Mouse (Mus musculus) liver, embryonic 11.5 days (tissue): ENCODE results near the gene Cbln3. TPM values are rescaled to one million over a fixed set of nuclear protein-coding genes. Genes with fewer than 3 reads are reported as not detected.

Experiments
- ATAC-seq: fragments of 200-750 bp; cut with Nextera tagmentation; replicated peaks from 2 replicates; pipeline ENCODE4 v1.8.0; 2017; ENCODE audit warnings: moderate number of reproducible peaks, mild to moderate bottlenecking, moderate TSS enrichment, moderate library complexity; ENCODE audit not compliant: low FRiP score
- DNase-seq: peaks from one replicate; pipeline ENCODE4 v3.0.0-alpha.2; 2017; ENCODE audit warnings: low spot score
- H3K27ac ChIP-seq: fragments of 300-500 bp; sonication (generic); 2 replicates; pipeline ENCODE4 v1.5.1; 2014; ENCODE audit warnings: mild to moderate bottlenecking, low read depth, low read length, control low read depth
- H3K27me3 ChIP-seq: fragments of 300-500 bp; sonication (generic); replicated peaks from 2 replicates; pipeline ENCODE4 v1.6.1; 2014; ENCODE audit warnings: low read length, mixed read lengths; ENCODE audit not compliant: control insufficient read depth, insufficient read depth
- H3K36me3 ChIP-seq: fragments of 300-500 bp; sonication (generic); 2 replicates; pipeline ENCODE4 v1.6.1; 2014; ENCODE audit warnings: mild to moderate bottlenecking, low read length, moderate library complexity, mixed read lengths; ENCODE audit not compliant: control insufficient read depth, insufficient read depth
- H3K4me1 ChIP-seq: fragments of 300-500 bp; sonication (generic); replicated peaks from 2 replicates; pipeline ENCODE4 v1.6.1; 2014; ENCODE audit warnings: low read length, mixed read lengths; ENCODE audit not compliant: control insufficient read depth, insufficient read depth
- H3K4me2 ChIP-seq: fragments of 300-500 bp; sonication (generic); 2 replicates; pipeline ENCODE4 v1.6.1; 2014; ENCODE audit warnings: mild to moderate bottlenecking, control low read depth, moderate library complexity
- H3K4me3 ChIP-seq: fragments of 300-500 bp; sonication (generic); 2 replicates; pipeline ENCODE4 v1.5.1; 2014; ENCODE audit warnings: low read depth, low read length, control low read depth
- H3K9ac ChIP-seq: fragments of 300-500 bp; sonication (generic); 2 replicates; pipeline ENCODE4 v1.6.1; 2014; ENCODE audit warnings: low read depth, low read length, control low read depth
- H3K9me3 ChIP-seq: fragments of 300-500 bp; sonication (generic); 2 replicates; pipeline ENCODE4 v1.6.1; 2016; ENCODE audit warnings: low read length, inconsistent platforms, mixed read lengths; ENCODE audit not compliant: control insufficient read depth
- WGBS: fragments of 180-500 bp; shearing (Covaris S2); extraction: QIAGEN DNeasy Blood & Tissue Kit; methylation state at CpG from one replicate; pipeline ENCODE4 v1.1.7; 2014; 5-methylcytosine and 5-hydroxymethylcytosine counted together
- polyA plus RNA-seq: library from polyadenylated mRNA; unstranded; fragments of >200 nt; fragmentation: Nextera tagmentation; extraction: Ambion mirVana; gene quantifications from 2 replicates; pipeline ENCODE4 v1.2.1, GENCODE M21; 2014

Cbln3 gene
- polyA plus RNA-seq, 1 experiment from 2014 or later, result 0.47 TPM

GRCm38 (mm10) chr14:55857588-55857987, 26.6 kb downstream of the Cbln3 start:
- no peak for ATAC-seq
- H3K9me3 ChIP-seq, result no peaks in the 10 kb centered on the region
- no peak overlapping the region for H3K4me3 ChIP-seq
- H3K4me1 ChIP-seq, result peaks cover 55% of the 10 kb centered on the region
- H3K27me3 ChIP-seq, result no peaks in the 10 kb centered on the region
- WGBS, result 49% methylated on average over 4 of the region's 4 CpGs
- DNase-seq, result no peak
- H3K36me3 ChIP-seq, result no peaks in the 10 kb centered on the region
- H3K4me2 ChIP-seq, result peak overlapping the region; percentile 31
- no peak overlapping the region for H3K9ac ChIP-seq
- no peak overlapping the region for H3K27ac ChIP-seq

DNA sequence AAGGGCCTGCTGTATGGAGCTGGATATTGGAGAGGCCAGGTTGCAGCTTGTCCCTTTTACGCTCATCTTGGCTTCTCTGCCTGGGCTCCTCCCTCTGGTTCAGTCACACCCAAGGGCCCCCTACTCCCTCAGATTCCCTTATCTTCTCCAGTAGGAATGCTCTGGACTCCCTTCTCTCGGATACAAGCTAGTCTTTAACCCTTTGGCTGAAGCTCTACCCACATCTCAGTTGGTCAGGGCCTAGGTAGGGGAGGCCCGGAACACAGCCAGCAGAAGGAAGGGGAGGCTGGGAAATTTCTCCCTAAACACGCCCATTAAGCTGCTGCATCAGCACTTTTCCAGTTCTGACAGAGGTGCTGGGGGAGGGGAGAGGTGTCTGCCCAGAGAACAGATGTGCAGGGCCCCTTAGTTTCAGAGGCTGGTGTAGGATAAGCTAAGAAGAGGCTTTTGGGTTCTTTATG, 29.1 kb downstream of the Cbln3 start:
- peaks cover 47% of the 10 kb centered on the region for H3K4me1 ChIP-seq
- no peaks in the 10 kb centered on the region for H3K36me3 ChIP-seq
- peak overlapping the region; percentile 74 for H3K9ac ChIP-seq
- peak overlapping the region; percentile 63 for H3K4me3 ChIP-seq
- H3K27me3 ChIP-seq, result no peaks in the 10 kb centered on the region; the same call in 1 of the 2 replicates
- H3K9me3 ChIP-seq, result no peaks in the 10 kb centered on the region
- WGBS, result 7% methylated on average over 4 of the region's 4 CpGs
- ATAC-seq, result peak; percentile 36
- DNase-seq, result peak; percentile 43
- peak overlapping the region; percentile 87 for H3K4me2 ChIP-seq
- peak overlapping the region; percentile 91 for H3K27ac ChIP-seq

DNA sequence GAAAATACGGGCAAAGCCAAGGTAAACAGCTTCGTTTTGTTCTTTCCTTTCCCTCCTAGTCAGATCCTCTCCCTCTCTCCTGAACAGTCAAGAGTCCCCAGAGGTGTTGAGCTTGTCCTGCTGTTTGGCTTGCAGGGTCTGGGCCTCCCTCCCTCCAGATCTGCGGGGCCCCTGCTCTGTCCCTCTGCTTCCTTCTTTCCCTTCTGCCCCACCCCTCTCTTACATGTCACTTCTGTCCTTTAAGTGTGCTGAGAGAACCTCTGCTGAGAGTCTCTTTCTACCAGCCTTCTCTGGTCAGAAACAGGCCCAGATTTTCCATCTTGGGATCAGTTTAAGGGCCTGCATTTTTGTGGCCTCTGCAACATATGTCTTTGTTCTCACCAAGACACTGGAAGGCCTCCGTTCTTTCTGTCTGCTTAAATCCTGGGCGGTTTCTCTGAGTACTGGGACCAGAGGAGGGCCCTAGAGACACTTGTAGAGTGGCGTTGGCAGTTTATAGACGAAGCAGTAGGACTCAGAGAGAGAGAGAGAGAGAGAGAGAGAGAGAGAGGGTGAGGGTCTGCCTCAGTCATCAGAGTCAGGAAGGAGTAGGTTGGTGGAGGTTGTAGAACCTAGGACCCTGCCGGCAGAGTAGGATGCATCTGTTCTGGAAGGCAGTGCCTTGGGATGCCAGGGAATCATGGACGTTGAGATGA, 29.6 kb downstream of the Cbln3 start:
- Histone ChIP-seq H3K4me3 (peak overlapping the region; percentile 63), H3K27ac (peak overlapping the region; percentile 91), H3K27me3 (no peaks in the 10 kb centered on the region; the same call in 1 of the 2 replicates), H3K9ac (peak overlapping the region; percentile 74), H3K36me3 (no peaks in the 10 kb centered on the region), H3K4me2 (peak overlapping the region; percentile 87), H3K4me1 (peaks cover 47% of the 10 kb centered on the region), H3K9me3 (no peaks in the 10 kb centered on the region)
- ATAC-seq (no peak), DNase-seq (no peak)
- WGBS, result 5% methylated on average over 9 of the region's 9 CpGs

DNA sequence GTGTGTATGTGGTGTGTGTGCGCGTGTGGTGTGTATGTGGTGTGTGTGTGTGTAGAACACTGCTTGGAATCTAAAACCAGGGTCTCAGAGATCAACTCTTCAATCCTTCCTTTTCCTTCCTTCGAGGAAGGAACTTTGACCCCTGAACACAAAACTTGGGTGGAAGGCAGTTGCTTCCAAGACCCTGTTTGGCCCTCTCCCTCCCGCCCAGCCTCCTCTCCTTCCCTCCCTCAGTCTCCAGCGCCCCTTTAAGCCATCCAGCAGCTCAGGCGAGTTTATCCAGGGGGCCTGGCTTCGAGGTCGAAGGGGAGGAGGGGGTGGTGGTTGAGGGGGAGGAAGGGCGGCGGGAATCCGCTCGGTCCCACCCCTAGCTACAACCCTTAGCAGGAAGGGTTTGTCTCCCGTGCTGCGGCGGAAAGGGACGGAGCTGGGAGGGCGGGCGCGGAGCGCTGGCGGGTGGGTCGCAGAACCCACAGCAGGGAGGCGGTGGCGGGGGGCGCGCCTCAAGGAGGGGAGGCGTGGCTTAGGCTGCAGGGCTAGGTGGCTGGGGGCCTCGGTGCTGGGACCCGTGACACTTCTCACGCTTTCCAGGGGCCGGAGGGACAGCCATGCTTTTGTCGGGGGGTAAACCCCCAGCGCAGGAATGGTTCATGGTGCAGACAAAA, 30.4 kb downstream of the Cbln3 start, which contains the start of gene Nynrin:
Gene Nynrin, plus strand, starts transcription at position 390 of the 665 bp plus-strand sequence.
- H3K36me3 ChIP-seq, result no peaks in the 10 kb centered on the region
- ATAC-seq, result peak; percentile 77
- peak within 1 kb of the TSS; percentile 87 for H3K4me2 ChIP-seq
- peak within 1 kb of the TSS; percentile 63 for H3K4me3 ChIP-seq
- H3K27me3 ChIP-seq, result no peaks in the 10 kb centered on the region; the same call in 1 of the 2 replicates
- DNase-seq, result peak; percentile 80
- H3K9me3 ChIP-seq, result no peaks in the 10 kb centered on the region
- peak within 1 kb of the TSS; percentile 91 for H3K27ac ChIP-seq
- peaks cover 47% of the 10 kb centered on the region for H3K4me1 ChIP-seq
- WGBS, result 4% methylated on average over 32 of the region's 33 CpGs
- H3K9ac ChIP-seq, result peak within 1 kb of the TSS; percentile 74

GRCm38 (mm10) chr14:55852646-55853551, 31.3 kb downstream of the Cbln3 start:
- Histone ChIP-seq H3K9me3 (no peaks in the 10 kb centered on the region), H3K4me3 (peak overlapping the region; percentile 63), H3K4me1 (peaks cover 47% of the 10 kb centered on the region), H3K27ac (peak overlapping the region; percentile 91), H3K9ac (peak overlapping the region; percentile 74), H3K4me2 (peak overlapping the region; percentile 87), H3K36me3 (no peaks in the 10 kb centered on the region), H3K27me3 (no peaks in the 10 kb centered on the region; the same call in 1 of the 2 replicates)
- ATAC-seq (peak; percentile 61), DNase-seq (peak; percentile 66)
- WGBS, result 20% methylated on average over 11 of the region's 11 CpGs

- Histone ChIP-seq H3K9me3 (no peaks in the 10 kb centered on the region), H3K4me3 (no peak overlapping the region), H3K4me2 (no peak overlapping the region), H3K27ac (no peak overlapping the region), H3K27me3 (no peaks in the 10 kb centered on the region; the same call in 1 of the 2 replicates), H3K36me3 (no peaks in the 10 kb centered on the region), H3K4me1 (peaks cover 41% of the 10 kb centered on the region), H3K9ac (no peak overlapping the region)
- no peak for ATAC-seq
- WGBS, result 38% methylated on average over 6 of the region's 6 CpGs
- no peak for DNase-seq
These were observed 33.3 kb downstream of the Cbln3 start for GRCm38 (mm10) chr14:55850885-55851284.

DNA sequence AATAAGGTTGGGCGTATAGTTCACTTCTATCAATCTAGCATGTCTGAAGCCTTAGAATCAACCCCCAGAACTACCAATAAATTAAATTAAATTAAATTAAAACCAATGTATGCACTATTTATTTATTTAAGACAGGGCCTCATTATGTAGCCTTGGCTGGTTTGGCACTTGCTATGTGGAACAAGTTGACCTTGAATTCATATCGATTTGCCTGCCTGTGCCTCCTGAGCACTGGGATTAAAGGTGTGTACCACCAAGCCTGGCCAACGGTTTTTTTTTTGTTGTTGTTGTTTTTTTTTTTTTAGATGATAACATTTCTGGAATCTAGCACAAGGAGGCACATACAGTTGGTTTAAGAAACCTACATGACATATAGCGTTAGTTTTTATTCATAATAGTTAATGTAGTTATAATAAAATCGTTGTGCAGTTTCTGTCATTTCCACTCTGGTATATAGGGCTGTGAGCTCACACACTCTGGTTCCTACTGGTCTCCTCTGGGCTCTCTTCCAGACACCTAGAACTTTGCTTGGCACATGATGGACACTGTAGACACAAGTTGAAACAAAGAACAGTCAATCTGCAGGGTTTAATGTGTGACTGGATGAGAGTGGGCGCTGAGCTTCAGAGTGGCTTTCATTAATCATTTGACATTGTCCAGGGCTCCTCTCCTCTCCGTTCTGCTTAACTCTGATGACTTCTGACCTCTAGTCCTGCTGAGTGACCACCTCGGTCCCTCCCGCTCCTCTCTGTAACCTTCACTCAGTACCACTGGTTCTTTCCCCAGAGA, 38.5 kb downstream of the Cbln3 start:
- WGBS, result 67% methylated on average over 9 of the region's 9 CpGs
- Histone ChIP-seq H3K4me2 (peak overlapping the region; percentile 14; the same call in 1 of the 2 replicates), H3K9ac (no peak overlapping the region), H3K27ac (no peak overlapping the region; the same call in 1 of the 2 replicates), H3K4me1 (peaks cover 4% of the 10 kb centered on the region; the same call in 1 of the 2 replicates), H3K9me3 (no peaks in the 10 kb centered on the region), H3K4me3 (no peak overlapping the region), H3K36me3 (no peaks in the 10 kb centered on the region), H3K27me3 (no peaks in the 10 kb centered on the region)
- DNase-seq (no peak), ATAC-seq (no peak)
